Mouse (Mus musculus): ENCODE results near the gene Olig1. TPM values are rescaled to one million over a fixed set of nuclear protein-coding genes. Genes with fewer than 3 reads are reported as not detected.

The Olig1 gene
- polyA plus RNA-seq, 1 experiment from 2014 or later, result not detected

DNA sequence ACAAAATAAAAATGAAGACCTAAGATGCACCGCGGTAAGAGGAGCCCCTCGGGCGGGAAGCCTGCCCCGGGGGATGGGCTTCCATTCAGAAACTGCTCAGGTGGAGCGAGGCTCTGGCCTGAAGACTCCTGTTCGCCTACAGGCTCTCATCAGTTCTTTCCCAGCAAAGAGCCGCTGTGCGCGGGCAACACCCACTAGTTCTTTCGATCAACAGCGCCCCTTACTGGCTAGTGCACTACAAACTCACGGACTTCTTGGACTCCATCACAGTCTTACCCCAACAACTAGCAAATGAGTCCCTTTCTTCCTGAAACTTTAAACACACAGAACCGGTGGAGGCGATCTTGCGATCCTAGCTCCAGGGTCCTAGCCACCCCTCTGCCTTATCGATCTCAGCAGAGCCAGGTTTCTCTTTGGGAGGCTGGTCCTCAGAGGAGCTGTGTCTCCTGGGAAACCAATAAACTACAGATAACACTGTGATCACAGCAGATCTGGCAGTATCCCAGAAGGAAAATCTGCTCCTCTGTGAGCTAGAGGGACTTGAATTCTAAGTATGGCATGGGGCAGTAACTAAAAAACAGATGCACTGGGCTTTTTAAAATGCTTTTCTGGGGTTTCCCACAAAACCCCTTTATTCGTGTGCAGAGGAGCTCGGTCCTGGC is 44.7 kb downstream of the Olig1 start:
- 11% methylated on average over 19 of the region's 19 CpGs for WGBS
- Histone ChIP-seq H3K9ac (ENCODE audit: low read depth, low read length) (no peak overlapping the region), H3K27ac (ENCODE audit: low read depth, low read length) (no peak overlapping the region), H3K36me3 (ENCODE audit: control insufficient read depth, insufficient read depth, low read length) (no peaks in the 10 kb centered on the region), H3K9me3 (ENCODE audit: control insufficient read depth, low read length) (no peaks in the 10 kb centered on the region), H3K4me1 (replicated peaks; ENCODE audit: control insufficient read depth, insufficient read depth, low read length) (no peaks in the 10 kb centered on the region), H3K4me2 (peak overlapping the region; percentile 16; the same call in 1 of the 2 replicates), H3K4me3 (ENCODE audit: low read depth, low read length) (no peak overlapping the region), H3K27me3 (replicated peaks; ENCODE audit: control insufficient read depth, insufficient read depth, low read length) (peaks cover 10% of the 10 kb centered on the region; the same call in 1 of the 2 replicates)
- DNase-seq (ENCODE audit: low spot score), result peak; percentile 54
- no peak for ATAC-seq (replicated peaks; ENCODE audit: low FRiP score)

DNA sequence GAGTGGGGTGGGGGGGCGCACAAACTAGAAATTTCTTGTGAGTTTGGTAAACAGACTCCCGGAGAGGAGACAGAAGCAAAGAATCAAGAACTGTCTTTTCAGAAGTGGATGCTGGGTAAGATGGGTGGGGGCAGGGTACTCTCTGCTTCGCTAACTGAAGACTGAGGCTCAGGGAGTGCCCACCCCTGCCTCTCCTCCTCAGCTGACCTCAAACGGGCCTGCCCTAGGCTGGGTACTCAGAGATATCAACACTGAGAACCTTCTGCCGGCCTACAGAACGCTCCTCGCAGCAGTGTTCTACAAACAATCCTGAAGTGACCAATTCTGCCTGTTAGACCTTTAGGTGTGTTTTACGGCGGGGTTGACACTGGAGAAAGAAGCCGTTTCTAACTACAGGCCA is 50.6 kb downstream of the Olig1 start:
- no peak for ATAC-seq (replicated peaks; ENCODE audit: low FRiP score)
- no peak overlapping the region for H3K27ac ChIP-seq (ENCODE audit: low read depth, low read length)
- DNase-seq (ENCODE audit: low spot score), result no peak
- no peaks in the 10 kb centered on the region for H3K36me3 ChIP-seq (ENCODE audit: control insufficient read depth, insufficient read depth, low read length)
- peaks cover 12% of the 10 kb centered on the region for H3K27me3 ChIP-seq (replicated peaks; ENCODE audit: control insufficient read depth, insufficient read depth, low read length)
- WGBS, result 55% methylated on average over 10 of the region's 10 CpGs
- H3K9ac ChIP-seq (ENCODE audit: low read depth, low read length), result no peak overlapping the region
- H3K4me2 ChIP-seq, result no peak overlapping the region
- H3K4me1 ChIP-seq (replicated peaks; ENCODE audit: control insufficient read depth, insufficient read depth, low read length), result no peaks in the 10 kb centered on the region
- no peak overlapping the region for H3K4me3 ChIP-seq (ENCODE audit: low read depth, low read length)
- H3K9me3 ChIP-seq (ENCODE audit: control insufficient read depth, low read length), result no peaks in the 10 kb centered on the region

DNA sequence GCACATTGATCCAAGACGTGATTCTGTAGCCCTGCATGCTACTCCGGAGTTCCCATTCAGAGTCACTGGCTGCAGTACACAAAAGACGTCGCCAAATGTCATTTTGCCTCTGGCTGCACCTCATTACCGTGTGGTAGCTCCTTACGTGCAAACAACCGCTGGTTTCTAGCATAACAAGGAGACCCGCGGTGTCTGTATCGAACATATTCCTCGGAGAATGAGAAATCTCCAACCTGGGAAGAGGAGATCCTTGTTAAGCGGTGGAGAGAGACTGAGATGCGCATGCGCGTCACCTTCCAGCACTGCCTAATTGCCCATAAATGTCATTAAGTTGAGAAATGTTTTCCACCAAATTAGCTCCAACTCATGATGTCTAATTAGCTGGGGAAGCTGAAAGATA is 51.0 kb downstream of the Olig1 start:
- Histone ChIP-seq H3K27me3 (replicated peaks; ENCODE audit: control insufficient read depth, insufficient read depth, low read length) (peaks cover 12% of the 10 kb centered on the region), H3K27ac (ENCODE audit: low read depth, low read length) (no peak overlapping the region), H3K4me3 (ENCODE audit: low read depth, low read length) (no peak overlapping the region), H3K9me3 (ENCODE audit: control insufficient read depth, low read length) (no peaks in the 10 kb centered on the region), H3K9ac (ENCODE audit: low read depth, low read length) (no peak overlapping the region), H3K4me2 (0 out of 2 replicates have a peak overlapping the region, but pooled peaks have one; percentile 9), H3K36me3 (ENCODE audit: control insufficient read depth, insufficient read depth, low read length) (no peaks in the 10 kb centered on the region), H3K4me1 (replicated peaks; ENCODE audit: control insufficient read depth, insufficient read depth, low read length) (no peaks in the 10 kb centered on the region)
- ATAC-seq (replicated peaks; ENCODE audit: low FRiP score), result no peak
- DNase-seq (ENCODE audit: low spot score), result no peak
- WGBS, result 69% methylated on average over 15 of the region's 15 CpGs

Other genes starting within 250 kb of the Olig1 start
- gene Paxbp1, start 225.2 kb upstream of the Olig1 start, polyA plus RNA-seq (2014; fragmentation: Nextera tagmentation; extraction: Ambion mirVana), result 54.1 and 61.1 TPM in 2 replicates
- gene 4932438H23Rik, start 174.7 kb upstream of the Olig1 start, polyA plus RNA-seq (2014; fragmentation: Nextera tagmentation; extraction: Ambion mirVana), result not detected in 2 replicates
- gene Olig2, start 44.3 kb upstream of the Olig1 start, polyA plus RNA-seq (2014; fragmentation: Nextera tagmentation; extraction: Ambion mirVana), result not detected in 2 replicates
- 66.7 and 70.9 TPM in 2 replicates for gene Ifnar2, start 103.0 kb downstream of the Olig1 start, polyA plus RNA-seq (2014; fragmentation: Nextera tagmentation; extraction: Ambion mirVana)
- gene Gm21970, start 121.9 kb downstream of the Olig1 start, polyA plus RNA-seq (2014; fragmentation: Nextera tagmentation; extraction: Ambion mirVana), result not detected in 2 replicates
- 29.8 and 32.9 TPM in 2 replicates for gene Il10rb, start 136.4 kb downstream of the Olig1 start, polyA plus RNA-seq (2014; fragmentation: Nextera tagmentation; extraction: Ambion mirVana)
- gene Ifnar1, start 215.5 kb downstream of the Olig1 start, polyA plus RNA-seq (2014; fragmentation: Nextera tagmentation; extraction: Ambion mirVana), result 32.6 and 35.5 TPM in 2 replicates